Mouse (Mus musculus): ENCODE data around the gene Gpr160.

- TF ChIP-seq CTCF (IDR thresholded peaks at IDR 0.05; ENCODE audit: low read depth, low read length) (no peak), POLR2A (IDR thresholded peaks at IDR 0.05; ENCODE audit: insufficient read depth, low read length) (no peak)
Measured at GRCm38 (mm10) chr3:30869995-30870394, 14.2 kb downstream of the Gpr160 start.

All from ES-Bruce4 (cell line).